Mouse (Mus musculus) common myeloid progenitor, adult 5-6 weeks (primary cell): ENCODE data around the gene Cep68. TPM values are rescaled to one million over a fixed set of nuclear protein-coding genes. Genes with fewer than 3 reads are reported as not detected.

Experiments used
- ATAC-seq: replicated peaks from 2 replicates; pipeline ENCODE4 v1.8.0; 2016; ENCODE audit warnings: low read depth, mild to moderate bottlenecking, moderate TSS enrichment, inconsistent platforms; ENCODE audit not compliant: poor library complexity, severe bottlenecking
- total RNA-seq: library from RNA; stranded (forward); fragments of 200-1000, 187-1606 nt; gene quantifications from 2 replicates; pipeline ENCODE4 v1.2.3, GENCODE M21; 2017

Cep68 gene
- 33.4 and 46.1 TPM in 2 replicates for total RNA-seq

DNA sequence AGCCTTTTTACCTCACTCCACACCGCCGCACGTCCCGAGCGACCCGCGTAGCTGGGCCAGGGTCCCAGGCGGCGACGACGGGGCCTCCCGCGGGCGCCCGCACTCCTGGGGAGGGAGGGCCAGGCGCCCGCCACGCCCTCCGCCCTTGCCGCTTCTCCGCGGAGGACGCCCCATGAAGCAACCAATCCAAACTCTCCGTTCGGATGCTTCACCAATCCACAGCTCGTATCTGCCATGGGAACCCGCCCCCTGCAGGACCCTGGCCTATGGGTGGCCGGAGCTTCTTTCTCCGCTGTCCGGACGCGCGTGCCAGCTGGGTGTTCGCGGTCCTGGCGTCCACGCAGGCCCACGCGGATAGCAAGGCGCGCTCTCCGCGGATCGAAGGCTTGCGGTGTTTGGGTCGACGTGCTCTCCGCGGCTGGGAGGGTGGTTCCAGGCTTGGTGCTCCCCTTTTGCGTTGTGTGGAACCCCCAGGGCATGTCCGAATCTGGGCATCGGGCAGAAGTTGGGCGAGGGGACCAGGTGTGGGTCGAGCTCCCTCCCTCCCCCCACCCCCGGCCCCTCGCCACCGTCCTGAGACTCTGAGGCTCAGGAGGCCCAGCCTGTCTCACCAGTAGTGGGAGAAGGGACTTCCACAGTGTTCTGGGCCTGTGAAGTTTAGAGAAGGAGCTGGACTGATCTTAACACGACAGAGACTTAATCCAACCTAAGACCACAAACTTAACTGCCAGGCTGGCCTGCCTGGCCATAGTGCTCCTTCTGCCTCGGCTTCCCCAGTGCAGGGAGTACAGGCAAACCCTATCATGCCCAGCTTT is at the start of gene Cep68:
Cep68 (minus strand) TSS at position 134 of the 815 bp plus-strand sequence.
- peak; percentile 95 for ATAC-seq

DNA sequence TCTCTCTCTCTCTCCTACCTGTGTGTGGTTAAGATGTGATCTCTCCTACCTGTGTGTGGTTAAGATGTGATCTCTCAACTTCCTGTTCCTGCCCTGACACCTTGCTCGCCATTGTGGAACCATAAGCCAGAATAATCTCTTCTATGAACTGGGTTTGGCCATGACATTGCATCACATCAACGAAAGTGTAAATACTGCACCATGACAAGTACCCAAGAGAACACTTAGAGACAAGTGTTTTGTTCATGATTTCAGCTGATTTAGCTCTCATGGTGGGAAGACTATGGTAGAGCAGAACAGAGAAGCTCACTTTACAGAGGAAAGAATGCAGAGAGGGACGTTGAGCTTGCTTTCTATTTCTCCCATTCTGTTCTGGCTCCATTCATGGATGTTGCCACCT is 35.2 kb upstream of the Cep68 start:
- ATAC-seq: no peak

DNA sequence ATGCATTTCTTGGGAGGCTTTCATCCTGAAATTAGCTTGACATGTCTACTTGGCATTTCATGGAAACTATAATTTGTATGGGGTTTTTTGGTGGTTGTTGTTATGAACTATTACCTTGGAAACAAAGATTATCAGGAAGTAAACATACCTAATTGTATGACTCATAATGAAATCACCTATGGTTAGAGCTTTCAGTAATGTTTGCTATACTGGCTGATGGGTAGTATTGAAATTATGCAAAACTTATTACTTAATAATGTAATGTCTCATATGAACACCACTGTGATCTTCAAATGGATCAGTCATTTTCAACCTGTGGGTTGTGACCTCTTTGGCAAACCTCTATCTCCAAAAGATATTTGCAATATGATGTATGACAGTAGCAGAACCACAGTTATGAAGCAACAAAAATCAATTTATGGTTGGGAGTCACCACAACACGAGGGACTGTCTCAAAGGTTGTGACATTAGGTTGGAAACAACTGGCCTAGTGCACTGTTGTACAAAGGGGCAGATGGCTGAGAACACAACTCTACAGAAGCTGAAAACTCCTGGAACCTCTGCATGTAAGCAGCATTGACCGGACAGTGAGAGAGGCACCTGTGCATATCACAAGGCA is 33.5 kb upstream of the Cep68 start:
- no peak for ATAC-seq

DNA sequence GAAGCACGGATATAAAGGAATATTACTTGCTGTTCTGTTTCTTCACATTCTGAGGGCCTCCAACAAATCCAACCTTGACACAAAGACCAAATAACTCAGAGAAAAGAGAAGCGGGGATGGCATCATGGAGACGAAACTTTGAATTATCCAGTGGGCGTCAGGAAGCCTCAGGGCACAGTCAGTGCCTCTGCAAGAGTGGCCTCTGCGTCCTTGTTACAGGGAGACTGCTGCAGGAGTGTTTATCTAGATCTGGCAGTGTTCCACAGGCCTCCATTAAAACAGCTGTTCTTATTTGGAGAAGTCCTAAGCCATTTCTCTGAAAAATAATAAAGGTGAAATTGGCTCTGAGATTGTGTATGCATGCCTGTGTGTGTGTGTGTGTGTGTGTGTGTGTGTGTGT is 31.8 kb upstream of the Cep68 start:
- no peak for ATAC-seq

DNA sequence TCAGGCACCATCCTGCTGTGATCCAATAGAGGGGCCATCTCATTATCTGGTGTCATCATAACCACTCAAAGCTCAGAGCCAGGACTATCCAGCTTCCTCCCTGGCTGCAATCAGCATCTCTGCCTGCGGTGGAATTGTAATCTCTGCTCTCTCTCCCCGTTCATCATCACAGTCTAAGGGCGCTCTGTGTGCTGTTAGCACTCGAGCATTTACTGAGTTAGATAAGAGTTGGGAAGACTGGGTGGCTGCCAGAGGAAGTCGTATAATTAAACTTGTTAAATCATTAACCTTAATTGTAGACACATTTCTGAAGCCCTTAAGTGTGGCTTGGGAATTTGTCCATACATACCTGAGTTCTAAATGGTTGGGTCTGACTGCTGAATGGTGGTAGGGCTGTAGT is 29.5 kb upstream of the Cep68 start:
- ATAC-seq: no peak

DNA sequence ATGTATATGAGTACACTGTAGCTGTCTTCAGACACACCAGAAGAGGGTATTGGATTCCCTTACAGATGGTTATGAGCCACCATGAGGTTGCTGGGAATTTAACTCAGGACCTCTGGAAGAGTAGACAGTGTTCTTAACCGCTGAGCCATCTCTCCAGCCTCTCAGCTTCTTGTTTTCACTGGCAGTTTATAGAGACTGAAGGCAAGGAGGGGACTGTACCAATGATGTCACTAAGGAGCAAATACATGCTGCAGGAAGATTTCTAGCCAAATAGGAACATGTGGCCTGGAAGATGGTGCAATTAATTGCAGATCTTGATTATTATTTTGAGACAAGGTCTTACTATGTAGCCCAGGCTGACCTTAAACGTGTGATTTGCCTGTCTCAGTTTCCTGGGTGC is 27.9 kb upstream of the Cep68 start:
- no peak for ATAC-seq

DNA sequence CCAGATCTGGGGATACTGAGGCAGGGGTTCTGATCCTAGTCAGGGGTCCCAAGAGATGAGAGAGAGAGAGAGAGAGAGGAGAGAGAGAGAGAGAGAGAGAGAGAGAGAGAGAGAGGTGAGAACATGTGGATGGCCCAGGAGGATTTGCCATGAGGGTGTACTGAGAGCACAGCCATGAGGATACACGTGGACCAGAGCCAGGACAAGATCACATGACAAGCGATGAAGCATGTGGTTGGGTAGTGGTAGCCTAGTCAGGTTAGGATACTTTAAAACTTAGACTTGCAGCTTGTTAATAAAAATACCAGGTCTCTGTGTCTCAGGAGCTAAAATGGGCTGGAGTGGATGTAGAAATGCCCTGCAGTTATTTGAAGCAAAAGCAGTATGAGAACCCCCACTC is 26.7 kb upstream of the Cep68 start:
- ATAC-seq: no peak

DNA sequence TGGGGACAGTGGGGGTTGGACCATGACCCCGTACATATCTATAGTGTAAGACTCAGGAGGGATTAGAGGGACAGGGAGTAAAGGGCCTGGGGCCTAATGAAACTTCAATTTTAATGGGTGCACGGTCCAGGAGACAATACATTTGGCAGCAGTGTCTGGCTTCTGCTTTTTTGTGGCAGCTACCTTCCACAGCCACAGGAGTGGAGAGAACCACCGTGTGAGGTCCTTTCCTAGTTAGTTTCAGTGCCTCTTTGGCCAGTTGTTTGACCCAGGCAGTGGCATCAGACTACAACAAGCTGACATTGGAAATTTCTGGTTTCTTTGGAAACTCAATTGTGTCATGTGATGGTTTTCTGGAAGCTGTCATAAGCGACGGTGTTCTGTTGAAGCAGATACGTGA is 20.7 kb upstream of the Cep68 start:
- ATAC-seq: peak; percentile 54; the same call in 1 of the 2 replicates

DNA sequence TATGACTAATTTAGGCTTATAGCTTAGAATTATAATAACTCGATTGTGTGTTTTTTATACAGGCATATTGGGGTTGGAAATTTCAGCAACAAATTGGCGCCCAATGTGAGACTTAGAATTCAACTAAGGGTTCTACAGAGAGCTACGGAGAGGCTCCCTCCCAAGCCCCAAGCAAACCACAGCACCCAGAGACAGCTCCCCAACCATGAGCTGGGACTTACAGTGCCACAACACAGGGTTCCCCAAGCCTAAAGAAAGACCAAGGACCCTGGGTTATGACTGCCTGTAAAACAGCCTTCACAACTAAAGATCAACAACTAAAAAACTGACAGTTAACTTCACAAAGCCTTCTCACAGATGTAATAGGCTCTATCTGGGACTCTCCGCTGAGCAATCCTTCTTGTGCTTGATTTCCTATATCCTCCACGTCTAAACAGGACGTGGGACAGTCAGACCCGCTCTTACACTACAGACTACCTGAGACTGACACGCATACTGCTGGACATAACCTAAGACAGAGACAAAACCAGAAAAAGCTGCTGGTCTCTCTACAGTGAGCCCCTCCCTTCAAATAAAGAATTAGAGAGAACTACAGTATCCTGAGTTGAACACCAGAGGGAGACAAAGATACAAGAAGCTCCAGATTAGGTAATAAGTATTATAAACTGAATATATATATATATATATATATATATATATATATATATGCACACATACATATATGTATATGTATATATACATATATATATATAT is 13.6 kb upstream of the Cep68 start:
- peak; percentile 84 for ATAC-seq

DNA sequence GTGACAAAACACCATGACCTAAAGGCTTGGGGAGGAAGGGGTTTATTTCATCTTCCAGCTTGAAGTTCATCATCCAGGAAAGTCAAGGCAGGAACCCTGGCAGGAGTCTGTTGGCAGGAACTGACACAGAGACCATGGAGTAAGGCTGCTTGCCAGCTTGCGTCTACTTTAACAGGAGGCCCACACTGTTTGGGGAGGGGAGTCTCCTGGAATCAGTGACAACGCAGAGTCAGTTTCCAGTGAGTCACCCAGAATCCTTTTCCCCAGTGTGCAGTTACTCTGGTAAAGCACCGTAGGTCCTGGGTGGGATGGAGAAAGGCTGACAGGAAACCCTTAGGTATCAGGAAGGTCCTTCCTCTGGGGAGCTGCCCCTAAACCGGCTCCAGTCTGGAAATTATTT is 5.6 kb upstream of the Cep68 start:
- ATAC-seq: no peak

DNA sequence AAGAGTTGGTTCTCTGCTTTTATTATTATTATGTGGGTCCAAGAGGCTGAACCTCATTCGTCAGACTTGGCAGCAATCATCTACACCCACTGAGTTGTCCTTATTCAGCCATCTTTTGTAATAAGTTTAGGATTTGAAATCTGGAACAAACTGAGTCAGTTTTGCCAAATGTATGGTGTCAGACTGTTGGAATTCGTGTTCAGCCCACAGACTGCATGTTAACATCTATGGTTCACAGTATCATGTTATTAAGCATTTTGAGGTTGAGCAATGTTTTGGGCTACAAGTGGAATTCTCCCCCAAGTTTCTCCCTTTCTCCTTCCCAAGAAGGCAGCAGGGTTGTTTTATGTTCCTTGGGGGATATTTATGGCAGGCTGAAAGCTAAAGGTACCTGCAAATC is 3.9 kb upstream of the Cep68 start:
- ATAC-seq: no peak

DNA sequence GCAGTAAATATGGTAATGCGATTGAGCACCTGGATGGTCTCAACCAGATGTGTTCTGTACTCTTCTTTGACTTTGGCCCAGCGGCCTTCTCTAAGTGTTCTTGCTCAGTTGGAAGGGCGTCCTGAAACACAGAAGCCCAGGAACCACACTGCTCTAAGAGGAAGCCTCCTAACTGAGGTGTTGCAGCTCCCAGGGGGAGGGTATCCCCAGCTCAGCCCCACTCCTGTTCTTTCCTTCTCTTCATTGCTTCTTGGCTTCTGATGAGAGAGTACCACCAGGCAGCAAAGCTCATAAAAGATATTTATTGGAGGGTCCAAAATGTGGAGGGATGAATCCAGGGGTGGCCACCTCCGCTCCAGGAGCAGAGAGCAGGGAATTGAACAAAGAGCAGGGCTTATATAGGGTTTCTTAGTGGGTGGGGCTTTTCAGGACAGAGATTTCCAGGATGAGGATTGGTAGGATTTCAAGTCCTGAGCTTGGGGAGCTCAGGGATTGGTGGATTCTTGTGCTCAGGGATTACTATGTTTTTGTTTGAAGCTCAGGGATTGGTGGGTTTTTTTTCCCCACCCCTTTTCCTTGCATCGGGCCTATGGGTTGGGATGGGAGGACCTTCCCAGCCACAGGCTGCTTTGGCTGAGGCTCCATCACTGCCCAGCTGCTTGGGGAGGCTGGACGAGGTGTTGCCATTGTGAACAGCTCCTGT is 1.4 kb upstream of the Cep68 start:
- no peak for ATAC-seq

DNA sequence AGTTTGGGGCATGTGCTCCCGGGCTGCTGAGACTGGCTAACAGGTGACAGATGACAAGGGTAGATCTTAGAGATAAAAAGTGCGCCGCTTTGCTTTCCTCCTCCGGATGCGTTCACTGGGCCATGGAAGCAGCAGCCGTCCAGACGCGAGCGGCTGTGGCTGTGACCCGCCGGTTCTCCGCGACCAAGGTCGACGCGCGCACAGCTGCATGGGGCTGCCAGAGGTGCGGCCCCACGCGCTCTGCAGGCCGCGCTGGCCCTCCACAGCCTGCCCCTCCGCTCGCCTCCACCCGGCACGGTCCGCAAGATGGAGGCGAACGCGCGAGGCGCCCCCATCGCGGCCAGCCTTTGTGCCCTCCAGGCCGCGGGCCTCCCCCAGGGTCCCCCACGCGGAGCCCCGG is 389 bp downstream of the Cep68 start:
- ATAC-seq: 0 out of 2 replicates have a peak, but pooled peaks have one; percentile 3

DNA sequence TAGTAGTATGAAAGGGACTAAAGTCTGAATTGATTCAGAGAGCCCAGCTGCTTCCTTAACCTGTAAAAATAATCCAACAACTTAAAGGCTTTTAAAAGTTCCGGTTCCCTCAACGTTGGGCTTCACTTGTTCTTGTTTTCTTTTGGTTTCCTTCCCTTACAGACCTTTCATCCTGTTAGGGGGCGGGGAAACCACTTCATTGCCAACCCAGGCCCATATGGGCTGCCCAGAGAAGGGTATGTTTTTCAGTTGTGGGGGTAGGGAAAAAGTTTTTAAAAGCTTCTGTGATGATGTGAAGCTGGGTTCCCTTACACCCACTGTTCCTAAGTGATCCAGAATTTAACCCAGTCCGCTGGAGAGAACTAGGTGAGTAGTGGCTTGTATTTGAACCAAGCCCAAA is 952 bp downstream of the Cep68 start:
- ATAC-seq: 0 out of 2 replicates have a peak, but pooled peaks have one; percentile 8

DNA sequence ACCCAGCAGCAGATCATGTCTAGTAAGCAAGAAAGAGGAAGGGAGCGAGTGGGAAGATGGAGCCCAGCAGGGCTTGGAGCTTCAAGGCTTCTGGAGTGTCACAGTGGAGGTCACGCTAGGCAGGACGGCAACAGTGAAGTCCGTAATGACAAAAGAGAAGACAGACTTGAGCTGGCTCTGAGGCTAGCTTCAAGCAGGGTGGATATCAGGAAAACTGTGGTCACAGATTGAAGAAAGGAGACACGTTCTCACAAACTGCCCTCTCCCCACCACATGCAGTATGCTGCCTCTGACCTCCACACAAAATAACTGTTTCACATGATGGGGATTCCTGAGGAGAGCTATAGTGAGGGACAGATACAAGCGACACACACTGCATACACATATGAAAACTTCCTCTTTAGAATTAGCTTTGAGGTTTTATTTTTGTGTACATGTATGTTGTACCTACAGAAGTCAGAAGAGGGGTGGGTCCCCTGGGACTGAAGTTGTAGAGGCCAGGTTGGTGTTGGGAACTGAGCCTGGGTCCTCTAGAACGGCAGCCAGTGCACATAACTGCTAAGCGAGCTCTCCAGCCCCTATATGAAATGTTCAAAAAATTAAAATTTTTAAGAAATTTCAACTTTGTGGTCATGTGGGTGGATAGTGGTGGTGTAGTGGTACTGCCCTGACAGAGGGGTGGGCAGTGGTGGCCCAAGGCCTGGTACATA is 1.9 kb downstream of the Cep68 start:
- no peak for ATAC-seq

DNA sequence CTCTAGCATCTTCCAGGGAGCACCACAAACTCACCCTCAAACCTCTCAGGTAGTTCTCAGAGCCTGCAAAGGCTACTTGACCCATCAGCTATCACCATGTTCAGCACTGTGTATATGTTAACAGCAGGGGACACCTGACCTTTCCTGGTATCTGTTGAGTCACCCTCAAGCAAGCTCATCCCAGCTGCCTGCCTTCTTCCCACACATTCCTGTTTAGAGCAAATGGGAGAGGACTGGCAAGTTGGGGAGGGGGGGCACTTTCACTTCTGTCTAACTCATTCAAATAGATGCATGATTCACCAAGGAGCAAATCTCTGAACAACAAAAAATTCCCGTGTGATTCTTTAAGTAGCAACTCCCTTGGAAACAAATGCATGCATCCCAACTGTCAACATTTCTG is 2.6 kb downstream of the Cep68 start:
- ATAC-seq: no peak

DNA sequence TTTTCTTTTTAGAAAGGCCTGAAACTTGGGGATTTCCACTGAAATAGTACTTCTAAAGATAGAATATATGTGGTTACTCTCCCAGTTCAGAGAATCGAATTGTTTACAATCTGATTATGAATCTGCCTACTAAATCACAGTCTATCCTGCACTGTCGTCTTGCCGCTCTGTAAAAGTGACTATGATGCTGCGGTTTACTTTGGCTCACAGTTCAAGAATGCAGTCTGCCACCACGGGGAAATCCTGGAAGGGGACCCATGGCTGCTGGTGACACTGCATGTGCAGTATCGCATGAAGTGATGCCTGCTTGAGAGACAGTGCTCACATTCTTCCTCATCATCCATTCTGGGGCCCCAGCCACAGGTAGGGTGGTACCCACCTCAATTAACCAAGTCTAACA is 3.9 kb downstream of the Cep68 start:
- no peak for ATAC-seq

DNA sequence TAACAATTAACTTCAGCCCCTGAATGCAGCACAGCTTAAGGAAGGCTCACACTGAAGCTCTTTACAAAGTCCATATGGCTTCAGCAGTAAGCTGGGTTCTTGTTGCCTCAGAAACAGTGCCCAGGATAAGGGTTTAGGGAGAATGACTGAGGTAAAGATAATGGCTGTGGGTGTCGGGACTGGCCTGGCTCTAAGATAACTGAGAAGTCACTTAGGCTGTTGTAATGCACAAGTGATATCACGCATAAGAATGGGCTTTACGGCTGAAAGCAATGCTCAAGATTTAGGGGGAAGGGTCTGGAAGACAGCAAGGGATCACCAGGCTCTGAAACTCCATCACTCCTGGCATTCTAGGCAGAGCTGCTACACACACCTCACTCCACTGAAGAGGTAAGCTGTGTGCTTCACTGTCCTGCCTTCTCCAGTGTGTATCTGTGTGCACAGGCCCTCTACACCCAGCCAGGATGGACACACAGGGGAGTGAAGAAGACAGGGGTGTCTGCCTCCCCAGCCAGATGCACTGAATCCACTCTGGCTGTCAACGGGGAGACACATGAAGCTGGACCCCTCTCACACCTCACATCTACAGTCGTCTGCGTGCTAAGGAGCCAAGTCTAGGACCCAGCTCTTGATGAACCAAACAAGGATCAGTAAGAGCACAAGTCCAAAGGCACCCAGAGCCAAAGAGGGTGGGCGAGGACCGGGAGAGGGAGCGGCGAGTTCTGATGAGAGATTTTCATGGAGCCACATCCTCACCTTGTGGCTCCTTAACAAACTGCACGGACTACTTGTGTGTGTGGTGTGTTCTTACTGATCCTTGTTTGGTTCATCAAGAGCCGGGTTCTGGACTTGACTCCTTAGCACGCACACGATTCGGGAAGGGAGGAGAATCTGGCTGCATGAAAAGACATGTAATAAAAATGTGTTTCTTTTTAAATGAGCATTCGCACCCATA is 4.6 kb downstream of the Cep68 start:
- ATAC-seq: 0 out of 2 replicates have a peak, but pooled peaks have one; percentile 16
